Mouse (Mus musculus): ENCODE measurements at regions not wholly inside any gene's neighbourhood (a gene's known extent, or its start where the extent isn't known, plus 50 kb on each side); places are given as distances from the start of the nearest gene placed in this dataset.

DNA sequence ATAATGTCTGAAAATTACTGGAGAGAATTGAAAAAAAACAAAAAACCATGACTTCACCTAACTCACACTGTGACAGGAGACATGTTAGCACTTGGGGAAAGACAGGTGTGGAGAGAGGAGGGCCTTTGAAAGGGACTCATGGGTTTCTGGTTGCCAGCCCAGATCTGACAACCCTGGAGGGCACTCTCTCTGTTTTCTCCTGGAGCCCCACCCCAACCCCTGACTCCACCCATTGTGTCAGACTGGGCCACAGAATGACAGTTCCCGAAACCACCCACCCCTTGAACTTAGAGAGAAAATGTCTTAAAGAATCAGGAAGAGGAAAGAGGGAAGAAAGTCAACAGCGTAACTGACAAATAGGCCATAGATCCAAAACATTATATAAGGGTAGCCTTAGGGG lies 197.4 kb upstream of the Rreb1 start:
- H3K4me1 ChIP-seq (ENCODE audit: insufficient read depth, low read length): peaks cover 12% of the 10 kb centered on the region; the same call in 1 of the 2 replicates
- H3K4me2 ChIP-seq (replicated peaks; ENCODE audit: low read depth, low read length): no peak overlapping the region
- no peaks in the 10 kb centered on the region for H3K9me3 ChIP-seq (ENCODE audit: low read length)
- H3K27ac ChIP-seq (ENCODE audit: low read length): no peak overlapping the region
- no peak overlapping the region for H3K4me3 ChIP-seq (ENCODE audit: low read length)
- 83% methylated on average over 2 of the region's 2 CpGs for WGBS
- H3K9ac ChIP-seq (replicated peaks; ENCODE audit: low read length): no peak overlapping the region
- no peaks in the 10 kb centered on the region for H3K36me3 ChIP-seq (ENCODE audit: insufficient read depth, low read length)
- ATAC-seq (ENCODE audit: low FRiP score, low TSS enrichment): no peak
- no peaks in the 10 kb centered on the region for H3K27me3 ChIP-seq (ENCODE audit: insufficient read depth, low read length)

DNA sequence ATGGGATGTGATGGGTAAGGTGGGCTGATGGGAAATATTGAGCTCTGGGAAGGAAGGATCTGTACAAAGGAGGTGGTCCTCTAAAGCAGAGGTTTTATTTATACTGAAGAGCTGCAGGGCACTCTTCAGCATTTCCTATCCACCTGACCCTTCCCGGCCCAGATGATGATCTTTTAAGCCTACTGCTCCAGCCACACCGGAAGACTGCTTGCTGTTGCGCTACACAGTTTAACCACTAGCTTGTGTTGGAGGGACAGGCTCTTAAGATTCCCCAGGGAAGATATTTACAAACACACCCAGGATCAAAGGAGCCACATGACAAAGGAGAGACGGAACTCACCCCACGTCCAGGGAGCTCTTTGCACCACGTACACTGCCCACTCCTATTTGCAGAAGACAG lies 196.8 kb upstream of the Rreb1 start:
- WGBS: 70% methylated on average over 6 of the region's 6 CpGs
- Histone ChIP-seq H3K9me3 (ENCODE audit: low read length) (no peaks in the 10 kb centered on the region), H3K36me3 (ENCODE audit: insufficient read depth, low read length) (no peaks in the 10 kb centered on the region), H3K27me3 (ENCODE audit: insufficient read depth, low read length) (no peaks in the 10 kb centered on the region), H3K27ac (ENCODE audit: low read length) (no peak overlapping the region), H3K4me2 (replicated peaks; ENCODE audit: low read depth, low read length) (no peak overlapping the region), H3K9ac (replicated peaks; ENCODE audit: low read length) (no peak overlapping the region), H3K4me1 (ENCODE audit: insufficient read depth, low read length) (peaks cover 12% of the 10 kb centered on the region; the same call in 1 of the 2 replicates), H3K4me3 (ENCODE audit: low read length) (no peak overlapping the region)
- no peak for ATAC-seq (ENCODE audit: low FRiP score, low TSS enrichment)

DNA sequence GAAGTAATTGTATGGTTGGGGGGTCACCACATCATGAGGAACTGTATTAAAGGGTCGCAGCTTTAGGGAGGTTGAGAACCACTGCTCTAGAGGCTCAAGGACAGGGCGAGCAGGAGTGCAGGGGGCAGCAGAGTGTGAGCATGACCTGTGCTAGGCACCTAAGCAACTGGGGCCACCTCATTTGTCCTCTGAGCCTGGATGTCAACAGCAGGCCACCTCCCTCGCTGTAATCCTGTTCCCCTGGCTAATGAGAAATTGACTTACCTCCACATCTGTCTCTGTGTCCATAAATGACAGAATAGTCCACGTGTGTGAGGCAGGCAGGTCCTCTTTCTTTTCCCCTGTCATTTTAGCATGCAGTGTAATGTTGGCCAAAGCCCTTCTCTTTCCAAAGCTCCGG lies 192.7 kb upstream of the Rreb1 start:
- Histone ChIP-seq H3K9ac (replicated peaks; ENCODE audit: low read length) (no peak overlapping the region), H3K4me2 (replicated peaks; ENCODE audit: low read depth, low read length) (no peak overlapping the region), H3K27me3 (ENCODE audit: insufficient read depth, low read length) (no peaks in the 10 kb centered on the region), H3K4me1 (ENCODE audit: insufficient read depth, low read length) (no peaks in the 10 kb centered on the region), H3K36me3 (ENCODE audit: insufficient read depth, low read length) (no peaks in the 10 kb centered on the region), H3K4me3 (ENCODE audit: low read length) (no peak overlapping the region), H3K27ac (ENCODE audit: low read length) (no peak overlapping the region), H3K9me3 (ENCODE audit: low read length) (no peaks in the 10 kb centered on the region)
- ATAC-seq (ENCODE audit: low FRiP score, low TSS enrichment): no peak
- 78% methylated on average over 5 of the region's 5 CpGs for WGBS

DNA sequence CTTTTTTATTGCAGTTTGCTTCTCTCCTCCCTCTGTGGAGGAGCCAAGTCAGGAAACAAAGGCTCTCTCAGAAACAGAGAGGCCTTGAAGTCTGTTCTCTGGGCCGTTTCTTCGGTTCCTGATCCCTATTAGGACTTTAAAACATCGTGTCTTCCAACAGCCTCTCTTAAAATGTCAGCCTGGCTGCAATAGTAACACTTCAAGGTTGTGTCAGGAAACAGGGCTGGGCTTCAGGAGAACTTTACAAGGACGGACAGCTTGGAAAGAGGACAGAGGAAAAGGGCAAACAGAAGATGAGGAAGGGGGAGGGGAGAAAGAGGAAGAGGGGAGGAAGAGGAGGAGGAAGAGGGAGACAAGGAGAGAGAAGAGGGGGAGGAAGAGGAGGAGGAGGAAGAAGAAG lies 191.7 kb upstream of the Rreb1 start:
- H3K27me3 ChIP-seq (ENCODE audit: insufficient read depth, low read length): no peaks in the 10 kb centered on the region
- no peak for ATAC-seq (ENCODE audit: low FRiP score, low TSS enrichment)
- 29% methylated on average over 4 of the region's 4 CpGs for WGBS

DNA sequence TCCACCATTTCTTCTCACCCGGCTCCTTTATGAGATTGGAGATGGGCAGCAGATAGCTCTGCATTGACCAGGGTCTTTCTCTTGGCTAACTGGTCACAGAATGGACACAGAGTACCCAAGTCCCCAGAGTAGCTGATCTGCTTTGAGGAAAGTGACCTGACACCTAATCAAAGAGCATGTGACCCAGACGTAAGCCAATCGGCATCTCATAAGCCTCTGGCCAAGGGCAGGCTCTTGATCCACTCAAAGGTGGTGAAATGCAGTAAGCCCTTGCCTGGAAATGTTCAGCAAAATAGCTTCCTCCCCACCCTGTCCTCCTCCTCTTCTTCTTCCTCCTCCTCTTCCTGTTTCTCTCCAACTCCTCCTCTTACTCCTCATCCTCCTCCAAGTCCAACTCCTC lies 190.3 kb upstream of the Rreb1 start:
- no peak overlapping the region for H3K9ac ChIP-seq (replicated peaks; ENCODE audit: low read length)
- no peaks in the 10 kb centered on the region for H3K4me1 ChIP-seq (ENCODE audit: insufficient read depth, low read length)
- no peaks in the 10 kb centered on the region for H3K36me3 ChIP-seq (ENCODE audit: insufficient read depth, low read length)
- H3K4me3 ChIP-seq (ENCODE audit: low read length): no peak overlapping the region
- 92% methylated on average over 3 of the region's 3 CpGs for WGBS
- H3K4me2 ChIP-seq (replicated peaks; ENCODE audit: low read depth, low read length): no peak overlapping the region
- H3K27me3 ChIP-seq (ENCODE audit: insufficient read depth, low read length): no peaks in the 10 kb centered on the region
- H3K27ac ChIP-seq (ENCODE audit: low read length): no peak overlapping the region
- H3K9me3 ChIP-seq (ENCODE audit: low read length): no peaks in the 10 kb centered on the region
- ATAC-seq (ENCODE audit: low FRiP score, low TSS enrichment): no peak

More for the DNA sequence above, 191.7 kb upstream of the Rreb1 start:
- no peak overlapping the region for H3K27ac ChIP-seq (ENCODE audit: low read length)
- no peaks in the 10 kb centered on the region for H3K4me1 ChIP-seq (ENCODE audit: insufficient read depth, low read length)
- no peak overlapping the region for H3K4me2 ChIP-seq (replicated peaks; ENCODE audit: low read depth, low read length)
- H3K36me3 ChIP-seq (ENCODE audit: insufficient read depth, low read length): no peaks in the 10 kb centered on the region
- H3K9ac ChIP-seq (replicated peaks; ENCODE audit: low read length): no peak overlapping the region
- no peaks in the 10 kb centered on the region for H3K9me3 ChIP-seq (ENCODE audit: low read length)
- no peak overlapping the region for H3K4me3 ChIP-seq (ENCODE audit: low read length)

DNA sequence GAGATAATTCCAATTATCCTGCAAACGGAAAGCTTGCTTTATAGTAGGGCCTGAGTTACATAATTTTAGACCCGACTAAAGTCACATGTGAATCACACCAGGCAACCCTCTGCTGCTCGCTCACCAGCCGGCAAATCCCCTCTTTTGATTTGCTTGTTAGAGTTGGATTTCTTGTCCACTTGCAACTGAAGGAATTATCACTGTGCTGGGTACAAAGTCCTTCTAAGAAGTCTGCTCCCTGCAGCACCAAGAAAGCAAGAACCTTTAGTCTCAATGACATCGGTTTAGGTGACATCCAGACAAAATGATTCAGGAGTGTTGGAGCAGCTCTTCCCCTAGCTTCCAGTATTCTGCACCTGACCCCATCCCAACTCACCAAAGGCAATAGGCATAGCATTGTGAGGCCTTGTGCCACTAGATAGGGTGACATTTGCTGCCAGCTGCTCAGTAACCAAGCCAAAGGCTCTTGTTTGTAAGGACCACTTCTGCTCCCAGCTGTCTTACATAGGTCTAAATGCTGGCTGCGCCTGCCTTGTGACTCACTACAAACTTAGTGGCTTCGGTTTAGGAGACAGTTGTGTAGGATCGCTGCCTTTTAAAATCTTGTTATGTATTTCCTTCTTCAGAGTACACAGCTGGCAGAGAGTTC lies 189.5 kb upstream of the Rreb1 start:
- no peak overlapping the region for H3K4me3 ChIP-seq (ENCODE audit: low read length)
- H3K27ac ChIP-seq (ENCODE audit: low read length): no peak overlapping the region
- WGBS: 87% methylated on average over 8 of the region's 8 CpGs
- H3K36me3 ChIP-seq (ENCODE audit: insufficient read depth, low read length): no peaks in the 10 kb centered on the region
- H3K4me2 ChIP-seq (replicated peaks; ENCODE audit: low read depth, low read length): no peak overlapping the region
- H3K27me3 ChIP-seq (ENCODE audit: insufficient read depth, low read length): no peaks in the 10 kb centered on the region
- H3K9ac ChIP-seq (replicated peaks; ENCODE audit: low read length): no peak overlapping the region
- no peaks in the 10 kb centered on the region for H3K4me1 ChIP-seq (ENCODE audit: insufficient read depth, low read length)
- ATAC-seq (ENCODE audit: low FRiP score, low TSS enrichment): no peak
- no peaks in the 10 kb centered on the region for H3K9me3 ChIP-seq (ENCODE audit: low read length)

DNA sequence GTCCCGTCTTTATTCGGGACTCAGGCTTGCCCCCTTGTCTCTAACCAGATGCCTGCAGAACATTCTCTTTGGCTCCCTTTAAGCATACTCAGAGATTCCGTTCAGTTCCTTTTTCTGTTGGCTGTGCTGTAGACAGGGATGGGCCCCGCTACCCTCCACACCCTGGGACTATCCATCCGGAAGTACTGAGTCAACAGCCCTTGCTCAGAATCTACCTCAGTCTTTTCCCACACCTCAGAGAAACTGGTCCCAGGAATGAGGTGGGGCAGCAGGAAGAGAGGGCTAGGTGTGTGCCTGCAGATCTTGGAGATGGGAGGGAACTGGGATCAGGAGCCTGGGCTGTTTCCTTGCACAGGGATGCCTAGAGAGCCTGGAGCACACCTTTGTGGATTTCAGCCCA lies 186.1 kb upstream of the Rreb1 start:
- no peak for ATAC-seq (ENCODE audit: low FRiP score, low TSS enrichment)

DNA sequence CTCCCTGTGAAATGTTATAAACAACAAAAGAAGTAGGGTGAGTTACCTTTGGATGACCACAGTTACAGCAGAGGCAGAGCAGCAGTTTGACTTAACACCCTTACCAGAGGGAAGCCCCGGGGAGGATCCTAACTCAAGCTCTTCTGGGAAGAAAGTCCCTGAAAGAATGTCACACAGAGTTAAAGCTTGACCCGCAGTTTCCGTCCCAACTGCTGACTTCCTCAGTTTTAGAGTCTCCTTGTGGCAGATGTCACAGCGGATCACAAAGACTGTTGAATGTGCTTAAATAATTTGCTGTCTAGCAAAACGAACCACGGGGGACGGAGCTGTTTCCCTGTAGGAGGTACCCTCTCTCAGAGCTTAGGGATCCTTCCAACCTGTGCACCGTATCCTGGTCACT lies 183.0 kb upstream of the Rreb1 start:
- Histone ChIP-seq H3K9me3 (ENCODE audit: low read length) (no peaks in the 10 kb centered on the region), H3K4me1 (ENCODE audit: insufficient read depth, low read length) (0 out of 2 replicates have a peak, but pooled peaks cover 5% of the 10 kb centered on the region), H3K4me2 (replicated peaks; ENCODE audit: low read depth, low read length) (no peak overlapping the region; the same call in 1 of the 2 replicates), H3K27ac (ENCODE audit: low read length) (no peak overlapping the region), H3K36me3 (ENCODE audit: insufficient read depth, low read length) (no peaks in the 10 kb centered on the region), H3K4me3 (ENCODE audit: low read length) (no peak overlapping the region), H3K9ac (replicated peaks; ENCODE audit: low read length) (no peak overlapping the region), H3K27me3 (ENCODE audit: insufficient read depth, low read length) (no peaks in the 10 kb centered on the region)
- no peak for ATAC-seq (ENCODE audit: low FRiP score, low TSS enrichment)
- 19% methylated on average over 8 of the region's 8 CpGs for WGBS

More for the DNA sequence above, 186.1 kb upstream of the Rreb1 start:
- H3K27me3 ChIP-seq (ENCODE audit: insufficient read depth, low read length): no peaks in the 10 kb centered on the region
- H3K4me1 ChIP-seq (ENCODE audit: insufficient read depth, low read length): no peaks in the 10 kb centered on the region
- no peaks in the 10 kb centered on the region for H3K9me3 ChIP-seq (ENCODE audit: low read length)
- no peak overlapping the region for H3K27ac ChIP-seq (ENCODE audit: low read length)
- no peak overlapping the region for H3K9ac ChIP-seq (replicated peaks; ENCODE audit: low read length)
- H3K4me2 ChIP-seq (replicated peaks; ENCODE audit: low read depth, low read length): no peak overlapping the region
- no peaks in the 10 kb centered on the region for H3K36me3 ChIP-seq (ENCODE audit: insufficient read depth, low read length)
- WGBS: 72% methylated on average over 5 of the region's 5 CpGs
- H3K4me3 ChIP-seq (ENCODE audit: low read length): no peak overlapping the region

DNA sequence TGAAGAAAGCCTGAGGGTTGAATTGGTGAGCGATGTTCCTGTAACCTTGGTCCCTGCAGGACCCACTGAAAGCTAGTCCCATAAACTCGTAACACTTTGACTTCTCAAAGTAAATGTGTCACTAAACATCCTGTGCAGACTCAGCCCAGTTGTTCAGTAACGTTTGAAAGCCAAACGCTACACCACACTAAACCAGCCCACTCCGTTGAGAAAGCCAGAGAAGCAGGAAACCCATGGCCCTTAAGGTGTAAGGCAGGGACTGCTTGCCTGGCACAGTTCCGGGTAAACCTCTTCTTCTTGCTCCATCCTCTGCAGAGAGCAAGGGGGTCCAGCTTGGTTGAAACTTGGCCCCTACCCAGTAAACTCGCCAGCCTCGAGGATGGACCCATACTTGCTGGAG lies 180.6 kb upstream of the Rreb1 start:
- Histone ChIP-seq H3K4me1 (ENCODE audit: insufficient read depth, low read length) (0 out of 2 replicates have a peak, but pooled peaks cover 5% of the 10 kb centered on the region), H3K9ac (replicated peaks; ENCODE audit: low read length) (no peak overlapping the region; the same call in 1 of the 2 replicates), H3K27ac (ENCODE audit: low read length) (peak overlapping the region; percentile 87), H3K9me3 (ENCODE audit: low read length) (no peaks in the 10 kb centered on the region), H3K27me3 (ENCODE audit: insufficient read depth, low read length) (no peaks in the 10 kb centered on the region), H3K36me3 (ENCODE audit: insufficient read depth, low read length) (no peaks in the 10 kb centered on the region), H3K4me2 (replicated peaks; ENCODE audit: low read depth, low read length) (no peak overlapping the region), H3K4me3 (ENCODE audit: low read length) (no peak overlapping the region)
- WGBS: 30% methylated on average over 8 of the region's 8 CpGs
- peak; percentile 93 for ATAC-seq (ENCODE audit: low FRiP score, low TSS enrichment)

DNA sequence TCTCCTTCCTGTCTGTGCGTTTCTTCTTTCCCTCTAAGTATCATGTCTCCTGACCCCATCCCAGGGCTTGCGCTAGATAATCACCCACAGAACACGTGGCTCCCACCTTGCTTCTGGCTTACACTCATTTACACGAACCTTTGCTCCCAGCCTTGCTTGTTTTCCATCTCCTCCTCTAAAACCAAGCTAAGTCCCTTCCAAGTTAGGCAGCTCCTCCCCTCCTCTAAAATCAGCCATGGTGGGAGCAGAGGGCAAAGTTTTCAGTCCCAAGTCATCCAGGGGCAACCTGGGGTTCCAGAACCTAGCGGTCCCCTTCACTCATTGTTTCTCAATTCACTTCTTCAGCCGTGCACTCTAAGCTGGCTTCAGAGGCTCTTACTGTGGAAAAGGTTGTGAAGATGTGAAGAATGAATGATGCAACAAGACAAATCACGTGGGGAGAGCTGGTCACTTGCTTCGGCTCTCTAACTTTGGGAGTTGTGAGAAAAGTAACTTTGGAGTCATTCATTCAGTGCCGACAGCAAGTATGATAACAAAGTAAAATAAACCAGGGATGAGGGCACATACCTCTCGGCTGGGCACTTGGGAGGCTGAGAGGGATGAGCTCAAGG lies 179.9 kb upstream of the Rreb1 start:
- no peaks in the 10 kb centered on the region for H3K36me3 ChIP-seq (ENCODE audit: insufficient read depth, low read length)
- 74% methylated on average over 10 of the region's 10 CpGs for WGBS

More for the DNA sequence above, 179.9 kb upstream of the Rreb1 start:
- no peak overlapping the region; the same call in 1 of the 2 replicates for H3K9ac ChIP-seq (replicated peaks; ENCODE audit: low read length)
- no peak overlapping the region for H3K4me2 ChIP-seq (replicated peaks; ENCODE audit: low read depth, low read length)
- H3K27ac ChIP-seq (ENCODE audit: low read length): peak overlapping the region; percentile 87
- peak; percentile 73 for ATAC-seq (ENCODE audit: low FRiP score, low TSS enrichment)
- 0 out of 2 replicates have a peak, but pooled peaks cover 5% of the 10 kb centered on the region for H3K4me1 ChIP-seq (ENCODE audit: insufficient read depth, low read length)
- no peaks in the 10 kb centered on the region for H3K27me3 ChIP-seq (ENCODE audit: insufficient read depth, low read length)
- no peak overlapping the region for H3K4me3 ChIP-seq (ENCODE audit: low read length)
- no peaks in the 10 kb centered on the region for H3K9me3 ChIP-seq (ENCODE audit: low read length)
